Mouse (Mus musculus) heart, embryonic 14.5 days (tissue): ENCODE results near the gene Macrod2. TPM values are rescaled to one million over a fixed set of nuclear protein-coding genes. Genes with fewer than 3 reads are reported as not detected.

Source experiments
- ATAC-seq: fragments of 200-750 bp; cut with Nextera tagmentation; 2 replicates; pipeline ENCODE4 v1.8.0; 2017; ENCODE audit warnings: low read depth, moderate TSS enrichment; ENCODE audit not compliant: insufficient number of reproducible peaks, insufficient read depth, low FRiP score
- H3K27ac ChIP-seq, 2 experiments: fragments of 200-500 bp in 1 of 2; fragments of 300-500 bp in 1 of 2; sonication (generic) in 1 of 2; replicated peaks in 1 of 2; 2 replicates each; pipeline ENCODE4 v1.5.1; 2012 to 2014; ENCODE audit warnings: low read depth in 2 of 2, low read length in 2 of 2, control low read depth in 1 of 2, mild to moderate bottlenecking in 1 of 2, mixed read lengths in 1 of 2; ENCODE audit not compliant: control insufficient read depth in 1 of 2, insufficient read depth in 1 of 2
- H3K27me3 ChIP-seq: fragments of 300-500 bp; sonication (generic); 2 replicates; pipeline ENCODE4 v1.6.1; 2014; ENCODE audit warnings: mild to moderate bottlenecking, low read length, control low read depth; ENCODE audit not compliant: control insufficient read depth, insufficient read depth
- H3K36me3 ChIP-seq: fragments of 300-500 bp; sonication (generic); 2 replicates; pipeline ENCODE4 v1.6.1; 2014; ENCODE audit warnings: mild to moderate bottlenecking, control low read depth, low read length, mixed read lengths; ENCODE audit not compliant: control insufficient read depth, insufficient read depth
- H3K4me1 ChIP-seq, 2 experiments: fragments of 200-500 bp in 1 of 2; fragments of 300-500 bp in 1 of 2; sonication (generic) in 1 of 2; 2 replicates each; pipeline ENCODE4 v1.6.1; 2012 to 2014; ENCODE audit warnings: low read length in 2 of 2, control low read depth in 1 of 2, mixed read lengths in 1 of 2; ENCODE audit not compliant: control insufficient read depth in 2 of 2, insufficient read depth in 2 of 2
- H3K4me2 ChIP-seq: fragments of 300-500 bp; sonication (generic); 2 replicates; pipeline ENCODE4 v1.6.1; 2014; ENCODE audit warnings: mild to moderate bottlenecking, low read length
- H3K4me3 ChIP-seq, 2 experiments: fragments of 200-500 bp in 1 of 2; fragments of 300-500 bp in 1 of 2; sonication (generic) in 1 of 2; 2 replicates each; pipeline ENCODE4 v1.5.1; 2012 to 2014; ENCODE audit warnings: low read length in 2 of 2, mild to moderate bottlenecking in 2 of 2, control low read depth in 1 of 2, low read depth in 1 of 2, moderate library complexity in 1 of 2; ENCODE audit not compliant: control insufficient read depth in 1 of 2, insufficient read depth in 1 of 2
- H3K9ac ChIP-seq: fragments of 300-500 bp; sonication (generic); 2 replicates; pipeline ENCODE4 v1.6.1; 2014; ENCODE audit warnings: mild to moderate bottlenecking, low read length
- H3K9me3 ChIP-seq: fragments of 300-500 bp; sonication (generic); 2 replicates; pipeline ENCODE4 v1.6.1; 2016; ENCODE audit warnings: low read length, control low read depth; ENCODE audit not compliant: control insufficient read depth
- WGBS: fragments of 180-500 bp; shearing (Covaris S2); extraction: QIAGEN DNeasy Blood & Tissue Kit; methylation state at CpG from one replicate; pipeline ENCODE4 v1.1.7; 2014; 5-methylcytosine and 5-hydroxymethylcytosine counted together
- polyA plus RNA-seq: library from polyadenylated mRNA; unstranded; fragments of >200 nt; fragmentation: Nextera tagmentation; extraction: Ambion mirVana; gene quantifications from 2 replicates; pipeline ENCODE4 v1.2.1, GENCODE M21; 2014

Macrod2 gene
- polyA plus RNA-seq, 1 experiment from 2014 or later, result 21.3 TPM

GRCm38 (mm10) chr2:142380563-142380962 lies 1985.5 kb downstream of the Macrod2 start:
- Histone ChIP-seq H3K27me3 (no peaks in the 10 kb centered on the region; the same call in 1 of the 2 replicates), H3K4me1 (no peaks in the 10 kb centered on the region), H3K9ac (no peak overlapping the region), H3K4me3 (no peak overlapping the region), H3K27ac (no peak overlapping the region), H3K36me3 (no peaks in the 10 kb centered on the region), H3K9me3 (no peaks in the 10 kb centered on the region), H3K4me2 (no peak overlapping the region)
- no peak for ATAC-seq
- 94% methylated on average over 2 of the region's 2 CpGs for WGBS

GRCm38 (mm10) chr2:142381081-142381579 lies 1986.0 kb downstream of the Macrod2 start:
- Histone ChIP-seq H3K9ac (no peak overlapping the region), H3K9me3 (no peaks in the 10 kb centered on the region), H3K27ac (no peak overlapping the region), H3K4me2 (no peak overlapping the region), H3K4me1 (no peaks in the 10 kb centered on the region), H3K27me3 (no peaks in the 10 kb centered on the region; the same call in 1 of the 2 replicates), H3K4me3 (no peak overlapping the region), H3K36me3 (no peaks in the 10 kb centered on the region)
- 82% methylated on average over 2 of the region's 2 CpGs for WGBS
- no peak for ATAC-seq

- no peak overlapping the region for H3K9ac ChIP-seq
- no peaks in the 10 kb centered on the region for H3K9me3 ChIP-seq
- no peak for ATAC-seq
- no peaks in the 10 kb centered on the region for H3K36me3 ChIP-seq
- H3K27ac ChIP-seq, result no peak overlapping the region
- H3K4me3 ChIP-seq, result no peak overlapping the region
- no peaks in the 10 kb centered on the region for H3K27me3 ChIP-seq
- H3K4me1 ChIP-seq, result no peaks in the 10 kb centered on the region
- no peak overlapping the region for H3K4me2 ChIP-seq
Observed at GRCm38 (mm10) chr2:142393546-142393945, 1998.4 kb downstream of the Macrod2 start.

- WGBS, result 16% methylated on average over 1 of the region's 1 CpGs
- Histone ChIP-seq H3K27ac (no peak overlapping the region), H3K36me3 (no peaks in the 10 kb centered on the region), H3K4me1 (peaks cover 0 to 6% of the 10 kb centered on the region in 2 experiments; a peak in 1 of 4 replicates), H3K9me3 (no peaks in the 10 kb centered on the region), H3K9ac (no peak overlapping the region), H3K4me3 (no peak overlapping the region), H3K27me3 (no peaks in the 10 kb centered on the region), H3K4me2 (no peak overlapping the region)
- no peak for ATAC-seq
Observed at GRCm38 (mm10) chr2:142399490-142399889, 2004.4 kb downstream of the Macrod2 start.

GRCm38 (mm10) chr2:142400781-142401180 lies 2005.7 kb downstream of the Macrod2 start:
- ATAC-seq, result no peak
- no peaks in the 10 kb centered on the region for H3K36me3 ChIP-seq
- 78% methylated on average over 4 of the region's 4 CpGs for WGBS

GRCm38 (mm10) chr2:142401359-142401758 lies 2006.2 kb downstream of the Macrod2 start:
- ATAC-seq, result no peak
- H3K4me3 ChIP-seq, result no peak overlapping the region
- H3K4me1 ChIP-seq, result peaks cover 0 to 6% of the 10 kb centered on the region in 2 experiments; a peak in 1 of 4 replicates
- WGBS, result 84% methylated on average over 3 of the region's 3 CpGs
- no peak overlapping the region for H3K4me2 ChIP-seq
- H3K27ac ChIP-seq, result no peak overlapping the region
- no peaks in the 10 kb centered on the region for H3K9me3 ChIP-seq
- H3K36me3 ChIP-seq, result no peaks in the 10 kb centered on the region
- no peak overlapping the region for H3K9ac ChIP-seq
- no peaks in the 10 kb centered on the region for H3K27me3 ChIP-seq

More at GRCm38 (mm10) chr2:142400781-142401180, 2005.7 kb downstream of the Macrod2 start:
- Histone ChIP-seq H3K4me3 (no peak overlapping the region), H3K4me1 (peaks cover 0 to 6% of the 10 kb centered on the region in 2 experiments; a peak in 1 of 4 replicates), H3K27ac (no peak overlapping the region), H3K9ac (no peak overlapping the region), H3K27me3 (no peaks in the 10 kb centered on the region), H3K9me3 (no peaks in the 10 kb centered on the region), H3K4me2 (no peak overlapping the region)

GRCm38 (mm10) chr2:142403394-142403793 lies 2008.3 kb downstream of the Macrod2 start:
- ATAC-seq, result no peak
- Histone ChIP-seq H3K4me3 (no peak overlapping the region), H3K9ac (no peak overlapping the region), H3K9me3 (no peaks in the 10 kb centered on the region), H3K27ac (no peak overlapping the region), H3K4me2 (no peak overlapping the region), H3K4me1 (peaks cover 0 to 13% of the 10 kb centered on the region in 2 experiments; a peak in 2 of 4 replicates), H3K27me3 (no peaks in the 10 kb centered on the region), H3K36me3 (no peaks in the 10 kb centered on the region)

- 66% methylated on average over 6 of the region's 6 CpGs for WGBS
- Histone ChIP-seq H3K4me2 (no peak overlapping the region), H3K4me1 (peaks cover 0 to 11% of the 10 kb centered on the region in 2 experiments; a peak in 2 of 4 replicates), H3K36me3 (no peaks in the 10 kb centered on the region), H3K27me3 (no peaks in the 10 kb centered on the region), H3K27ac (no peak overlapping the region), H3K9me3 (no peaks in the 10 kb centered on the region), H3K4me3 (no peak overlapping the region), H3K9ac (no peak overlapping the region)
- ATAC-seq, result no peak
Observed at GRCm38 (mm10) chr2:142404321-142404720, 2009.2 kb downstream of the Macrod2 start.
